Comparison of ENCODE assay signal across 21 mouse cellular contexts in genomic region chr8:87105106-87105505, GRCm38 (mm10).
DNase-seq lines count a peak whose midpoint lies in the region; ATAC-seq and TF ChIP-seq lines count a peak whose summit lies in the region.
"Had no signal": no experiment of that assay in that cellular context is flagged by ENCODE, and none has a peak within 500 bp of the region (broad histone marks: within the 10 kb centered on the region; RNA-seq: fewer than 3 reads in every experiment).

No protein-coding gene starts in this region.

- 0 out of 2 replicates have a peak, but pooled peaks have one; percentile 25 for ATAC-seq in forebrain, postnatal 0 days
- ATAC-seq in forebrain, embryonic 16.5 days, result no peak
- 0 out of 2 replicates have a peak, but pooled peaks have one; percentile 50 for ATAC-seq in neural tube, embryonic 13.5 days (ENCODE audit: low read depth)
- ATAC-seq: CD4-positive, CD25-positive, alpha-beta regulatory T cell, adult 4 months; forebrain, embryonic 13.5 days; lung, postnatal 0 days; Patski had no signal

- H3K27ac ChIP-seq in forebrain, postnatal 0 days (ENCODE audit: low read depth, low read length), result no peak overlapping the region
- H3K27ac ChIP-seq in forebrain, embryonic 16.5 days (ENCODE audit: low read length), result no peak overlapping the region
- peak overlapping the region; percentile 38; the same call in 1 of the 2 replicates for H3K27ac ChIP-seq in neural tube, embryonic 13.5 days (replicated peaks)
- H3K27ac ChIP-seq: forebrain, embryonic 13.5 days; heart, embryonic 13.5 days; limb, embryonic 15.5 days; stomach, postnatal 0 days had no signal

- no peaks in the 10 kb centered on the region for H3K27me3 ChIP-seq in forebrain, postnatal 0 days (ENCODE audit: insufficient read depth, low read length)
- H3K27me3 ChIP-seq in forebrain, embryonic 16.5 days (replicated peaks; ENCODE audit: control insufficient read depth, insufficient read depth, low read length), result no peaks in the 10 kb centered on the region
- H3K27me3 ChIP-seq in neural tube, embryonic 13.5 days, result no peaks in the 10 kb centered on the region
- H3K27me3 ChIP-seq: forebrain, embryonic 13.5 days; heart, embryonic 13.5 days; limb, embryonic 15.5 days had no signal

- H3K4me3 ChIP-seq in forebrain, postnatal 0 days (ENCODE audit: low read depth, low read length), result no peak overlapping the region
- no peak overlapping the region for H3K4me3 ChIP-seq in forebrain, embryonic 16.5 days (replicated peaks; ENCODE audit: low read length)
- no peak overlapping the region for H3K4me3 ChIP-seq in neural tube, embryonic 13.5 days
- H3K4me3 ChIP-seq: forebrain, embryonic 13.5 days; heart, embryonic 13.5 days; limb, embryonic 15.5 days had no signal

- no peak for TF ChIP-seq CTCF in forebrain, postnatal 0 days (IDR thresholded peaks at IDR 0.05; ENCODE audit: low read depth)

- H3K4me1 ChIP-seq in forebrain, postnatal 0 days (ENCODE audit: insufficient read depth), result no peaks in the 10 kb centered on the region
- H3K4me1 ChIP-seq in forebrain, embryonic 16.5 days (replicated peaks; ENCODE audit: control insufficient read depth, insufficient read depth, low read length), result no peaks in the 10 kb centered on the region
- H3K4me1 ChIP-seq in neural tube, embryonic 13.5 days (replicated peaks), result peaks cover 16% of the 10 kb centered on the region
- H3K4me1 ChIP-seq: forebrain, embryonic 13.5 days; heart, embryonic 13.5 days; limb, embryonic 15.5 days had no signal

- H3K9ac ChIP-seq in forebrain, postnatal 0 days, result no peak overlapping the region
- no peak overlapping the region for H3K9ac ChIP-seq in forebrain, embryonic 16.5 days (replicated peaks; ENCODE audit: low read depth, low read length)
- H3K9ac ChIP-seq in neural tube, embryonic 13.5 days, result no peak overlapping the region
- H3K9ac ChIP-seq: forebrain, embryonic 13.5 days; heart, embryonic 13.5 days; limb, embryonic 15.5 days had no signal

- no peak overlapping the region for H3K4me2 ChIP-seq in forebrain, postnatal 0 days (ENCODE audit: low read depth)
- no peak overlapping the region for H3K4me2 ChIP-seq in forebrain, embryonic 16.5 days (ENCODE audit: low read length)
- H3K4me2 ChIP-seq in neural tube, embryonic 13.5 days, result no peak overlapping the region
- H3K4me2 ChIP-seq: forebrain, embryonic 13.5 days; heart, embryonic 13.5 days; limb, embryonic 15.5 days had no signal

- 42% methylated on average over 7 of the region's 7 CpGs for WGBS in forebrain, postnatal 0 days
- 46% methylated on average over 7 of the region's 7 CpGs for WGBS in forebrain, embryonic 16.5 days
- 33% methylated on average over 7 of the region's 7 CpGs for WGBS in neural tube, embryonic 13.5 days

- H3K36me3 ChIP-seq in forebrain, postnatal 0 days (ENCODE audit: insufficient read depth), result no peaks in the 10 kb centered on the region
- no peaks in the 10 kb centered on the region for H3K36me3 ChIP-seq in forebrain, embryonic 16.5 days (ENCODE audit: control insufficient read depth, insufficient read depth)
- H3K36me3 ChIP-seq in neural tube, embryonic 13.5 days, result no peaks in the 10 kb centered on the region
- H3K36me3 ChIP-seq: heart, embryonic 13.5 days; limb, embryonic 15.5 days had no signal

- DNase-seq in forebrain, postnatal 0 days, result peak; percentile 27
- peak; percentile 23 for DNase-seq in layer of hippocampus, adult 9-11 months
- DNase-seq in layer of hippocampus, postnatal 10 days (ENCODE audit: low spot score in 2 of 2), result no peak
- no peak for DNase-seq in neural tube, embryonic 10.5 days (ENCODE audit: extremely low spot score, low spot score)
- DNase-seq in telencephalon, adult 2 months (ENCODE audit: low read depth, low spot score), result peak; percentile 42
- DNase-seq: adrenal gland, adult 8-10 months; cerebellum, adult 9-11 months; gastrocnemius, postnatal 14 days; heart, adult 18-20 months; kidney, adult 11 months; kidney, postnatal 10 days; thymus, postnatal 14 days had no signal

- no peaks in the 10 kb centered on the region for H3K9me3 ChIP-seq in forebrain, postnatal 0 days (ENCODE audit: low read length)
- H3K9me3 ChIP-seq in forebrain, embryonic 16.5 days (ENCODE audit: control insufficient read depth, low read length), result no peaks in the 10 kb centered on the region
- no peaks in the 10 kb centered on the region for H3K9me3 ChIP-seq in neural tube, embryonic 13.5 days
- H3K9me3 ChIP-seq: forebrain, embryonic 13.5 days; heart, embryonic 13.5 days; limb, embryonic 15.5 days had no signal

Comparison
In these comparisons a context has a peak if more than half of its experiments do, and no peak if none do; other contexts are left out.
1. DNase-seq: peak in forebrain, postnatal 0 days (single experiment), layer of hippocampus, adult 9-11 months (single experiment) and telencephalon, adult 2 months (single experiment); none in layer of hippocampus, postnatal 10 days (0 of 2) and neural tube, embryonic 10.5 days (single experiment).